Mouse (Mus musculus): ENCODE measurements at regions not wholly inside any gene's neighbourhood (a gene's known extent, or its start where the extent isn't known, plus 50 kb on each side); places are given as distances from the start of the nearest gene placed in this dataset.

DNA sequence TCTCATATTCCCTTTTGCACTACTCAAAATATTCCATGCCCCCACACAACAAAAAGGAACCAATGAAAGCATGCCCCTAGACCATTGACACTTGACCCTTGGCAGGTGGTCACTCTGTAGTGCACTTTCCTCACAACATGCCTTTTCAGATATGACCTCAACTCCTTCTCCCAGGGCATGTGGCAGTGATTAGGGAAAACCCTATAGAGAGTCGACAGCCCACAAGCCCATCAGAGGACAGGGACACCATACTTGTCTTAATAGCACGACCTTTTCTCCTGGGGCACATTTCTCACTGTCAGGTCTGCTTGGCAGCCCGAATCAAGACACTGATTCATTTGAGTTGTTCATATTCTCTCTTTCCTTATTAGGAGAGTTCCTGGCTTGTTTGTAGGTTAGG, 57.3 kb upstream of the Zc3h12c start:
- no peak for DNase-seq

DNA sequence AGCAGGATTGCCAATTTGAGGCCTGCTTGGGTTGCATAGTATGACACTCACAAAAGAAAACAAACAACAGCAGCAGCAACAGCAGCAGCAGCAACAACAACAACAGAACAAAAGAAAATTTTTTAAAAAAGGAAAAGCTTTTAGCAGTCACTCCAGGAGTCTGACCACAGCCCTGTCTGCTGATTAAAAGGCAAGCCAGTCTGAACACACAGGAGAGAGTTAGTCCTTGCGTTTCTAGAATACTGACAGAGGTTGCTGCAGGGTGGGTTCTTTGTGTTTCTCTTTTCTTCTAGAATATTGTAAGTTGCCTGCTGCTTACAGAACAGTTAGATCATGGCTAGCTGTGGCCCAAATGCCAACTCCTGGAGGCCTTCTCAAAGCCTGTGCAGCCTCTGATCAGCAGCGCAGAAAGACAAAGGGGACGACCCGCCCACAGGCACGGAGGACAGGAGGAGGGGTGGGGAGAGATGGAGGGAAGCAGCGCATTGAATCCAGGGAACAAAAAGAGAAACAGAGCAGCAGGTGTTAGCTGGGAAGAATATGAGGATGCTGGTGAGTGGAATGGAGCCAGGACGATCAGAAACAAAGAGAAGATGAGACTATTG, 55.2 kb upstream of the Zc3h12c start:
- DNase-seq, result no peak
